Mouse (Mus musculus) heart, adult 2 months (tissue): ENCODE data around the gene Tldc1. TPM values are rescaled to one million over a fixed set of nuclear protein-coding genes. Genes with fewer than 3 reads are reported as not detected.

Experiments used
- DNase-seq, 2 experiments: peaks; one replicate each; pipeline ENCODE4 v3.0.0; 2021
- H3K27ac ChIP-seq: fragments of 200-600 bp; 2 replicates; pipeline ENCODE4 v1.8.1; 2022
- H3K27me3 ChIP-seq: fragments of 200-500 bp; 2 replicates; pipeline ENCODE4 v1.6.1; 2012; ENCODE audit warnings: mild to moderate bottlenecking, low read length, inconsistent platforms, mixed read lengths; ENCODE audit not compliant: control insufficient read depth, insufficient read depth
- H3K36me3 ChIP-seq: fragments of 200-500 bp; 2 replicates; pipeline ENCODE4 v1.6.1; 2012; ENCODE audit warnings: low read length, inconsistent platforms; ENCODE audit not compliant: control insufficient read depth, insufficient read depth
- H3K4me1 ChIP-seq: fragments of 200-500 bp; 2 replicates; pipeline ENCODE4 v1.6.1; 2011; ENCODE audit warnings: low read length; ENCODE audit not compliant: control insufficient read depth, insufficient read depth
- H3K4me3 ChIP-seq: fragments of 200-600 bp; 2 replicates; pipeline ENCODE4 v1.8.1; 2022
- H3K79me2 ChIP-seq: fragments of 200-500 bp; replicated peaks from 2 replicates; pipeline ENCODE4 v1.6.1; 2012; ENCODE audit warnings: mild to moderate bottlenecking, inconsistent platforms, low read length, moderate library complexity, mixed read lengths; ENCODE audit not compliant: control insufficient read depth, insufficient read depth
- H3K9ac ChIP-seq: fragments of 200-500 bp; 2 replicates; pipeline ENCODE4 v1.6.1; 2012; ENCODE audit warnings: low read depth, mild to moderate bottlenecking, control low read depth, inconsistent platforms, low read length, mixed read lengths
- CTCF ChIP-seq: fragments of 200-600 bp; IDR thresholded peaks from 2 replicates; pipeline ENCODE4 v1.8.1; 2022; ENCODE audit warnings: antibody characterized with exemption, mild to moderate bottlenecking, moderate library complexity
- EP300 ChIP-seq: fragments of 200-500 bp; IDR thresholded peaks from 2 replicates; pipeline ENCODE4 v1.6.1; 2011; ENCODE audit warnings: low read depth, low read length, control low read depth; ENCODE audit not compliant: insufficient read depth
- POLR2A ChIP-seq: fragments of 200-500 bp; IDR thresholded peaks from 2 replicates; pipeline ENCODE4 v1.6.1; 2011; ENCODE audit warnings: mild to moderate bottlenecking, low read depth, low read length, control low read depth; ENCODE audit not compliant: insufficient read depth
- WGBS: fragments of 180-500 bp; shearing (Covaris S2); methylation state at CpG from one replicate; pipeline ENCODE4 v1.1.7; 2018; 5-methylcytosine and 5-hydroxymethylcytosine counted together
- intact Hi-C: fragments of 180-260 bp; cut with DNase I; formaldehyde crosslinking; loops from one replicate; pipeline ENCODE4 v1.15.1; 2025
- polyA plus RNA-seq: library from polyadenylated mRNA; depleted of rRNA; stranded (reverse); fragments of >200 nt; gene quantifications from 2 replicates; pipeline ENCODE4 v1.2.3, GENCODE M21; 2012
- total RNA-seq, 2 experiments: library from RNA; stranded (reverse); gene quantifications; 2 replicates each; pipeline ENCODE4 v1.2.3; 2021

Tldc1 gene
- total and polyA plus RNA-seq, 3 experiments, result 11.3 to 14.6 (median 11.3) TPM

DNA sequence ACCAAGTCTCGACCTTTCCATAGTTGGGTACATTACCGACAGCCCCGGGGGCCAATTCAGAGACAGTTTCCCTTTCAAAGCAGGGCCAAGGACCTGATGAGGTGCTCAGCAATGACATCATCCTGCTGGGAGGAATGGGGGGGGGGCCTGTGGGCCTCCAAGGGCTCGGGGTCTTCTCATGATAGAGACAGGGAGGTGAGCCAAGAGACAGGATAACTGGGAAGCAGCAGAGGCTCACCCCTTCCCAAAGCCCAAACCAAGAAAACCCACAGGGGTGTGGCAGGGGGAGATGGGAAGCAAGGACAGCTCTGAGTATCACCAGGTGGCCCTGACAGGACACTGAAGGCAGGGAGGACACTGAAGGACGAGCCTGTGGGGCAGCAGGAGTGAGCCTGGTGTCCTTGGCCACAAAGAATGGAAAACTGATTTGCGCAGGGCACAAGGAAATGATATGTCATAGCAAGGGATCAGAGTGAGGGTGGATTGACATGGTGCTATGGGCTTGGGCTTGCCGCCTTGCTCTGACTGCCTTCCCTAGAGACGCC is 49.8 kb downstream of the Tldc1 start:
- Histone ChIP-seq H3K9ac (no peak overlapping the region), H3K27ac (no peak overlapping the region), H3K4me1 (no peaks in the 10 kb centered on the region), H3K79me2 (no peaks in the 10 kb centered on the region), H3K36me3 (no peaks in the 10 kb centered on the region), H3K27me3 (no peaks in the 10 kb centered on the region), H3K4me3 (no peak overlapping the region)
- 79% methylated on average over 8 of the region's 8 CpGs for WGBS
- TF ChIP-seq EP300 (no peak), CTCF (no peak), POLR2A (no peak)
- intact Hi-C loops, result no loop called here
- DNase-seq, result no peak

DNA sequence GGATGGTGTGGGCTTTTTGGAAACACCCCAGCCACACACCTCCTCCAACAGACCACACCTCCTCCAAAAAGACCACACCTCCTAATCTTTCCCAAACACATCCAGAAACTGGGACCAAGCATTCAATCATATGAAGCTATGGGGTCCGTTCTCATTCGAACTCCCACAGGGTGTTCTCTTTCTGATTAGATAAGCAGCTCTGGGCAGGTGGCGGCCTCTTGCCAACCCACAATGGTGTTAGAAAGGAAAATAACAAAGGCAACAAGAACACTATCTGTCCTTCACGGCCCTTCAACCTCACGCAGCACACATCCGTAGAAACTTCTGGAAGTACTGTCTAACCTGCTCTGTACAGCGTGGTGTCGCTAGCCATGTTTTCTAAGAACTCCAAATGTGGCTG is 51.1 kb downstream of the Tldc1 start:
- Histone ChIP-seq H3K79me2 (no peaks in the 10 kb centered on the region), H3K27me3 (no peaks in the 10 kb centered on the region), H3K27ac (no peak overlapping the region), H3K36me3 (no peaks in the 10 kb centered on the region), H3K4me3 (no peak overlapping the region), H3K9ac (no peak overlapping the region), H3K4me1 (no peaks in the 10 kb centered on the region)
- DNase-seq, result no peak
- TF ChIP-seq CTCF (no peak), EP300 (no peak), POLR2A (no peak)
- WGBS, result 51% methylated on average over 8 of the region's 8 CpGs
- intact Hi-C loops, result no loop called here

DNA sequence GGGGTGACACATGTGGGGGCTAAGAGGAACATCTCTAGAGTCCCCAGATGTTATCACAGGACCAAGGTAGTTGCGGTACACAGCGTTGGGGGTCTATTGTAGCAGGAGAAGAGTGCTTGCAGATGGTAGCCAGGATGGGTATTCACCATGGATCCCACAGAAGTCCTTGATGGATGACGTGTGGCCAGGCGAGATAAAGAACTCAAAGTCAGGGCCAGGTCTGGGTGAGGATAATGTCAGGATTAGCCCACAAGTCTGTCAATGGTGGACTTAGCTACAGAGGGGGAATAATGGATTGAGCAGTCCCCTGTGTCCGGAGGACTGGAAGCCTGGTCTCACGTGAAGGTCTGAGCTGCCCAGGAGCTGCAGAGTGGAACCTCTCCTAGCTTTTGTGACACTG is 53.6 kb downstream of the Tldc1 start:
- H3K27me3 ChIP-seq, result no peaks in the 10 kb centered on the region
- DNase-seq, result no peak
- no peak overlapping the region for H3K9ac ChIP-seq
- intact Hi-C loops, result loop anchor here (2.0 kb wide), 1 partner anchor 20 kb away; no protein-coding TSS in a partner anchor
- WGBS, result 78% methylated on average over 6 of the region's 6 CpGs
- no peaks in the 10 kb centered on the region for H3K79me2 ChIP-seq
- no peaks in the 10 kb centered on the region for H3K36me3 ChIP-seq
- no peak for TF ChIP-seq EP300
- TF ChIP-seq CTCF, result no peak
- TF ChIP-seq POLR2A, result no peak
- no peak overlapping the region for H3K27ac ChIP-seq
- no peaks in the 10 kb centered on the region for H3K4me1 ChIP-seq
- no peak overlapping the region for H3K4me3 ChIP-seq

DNA sequence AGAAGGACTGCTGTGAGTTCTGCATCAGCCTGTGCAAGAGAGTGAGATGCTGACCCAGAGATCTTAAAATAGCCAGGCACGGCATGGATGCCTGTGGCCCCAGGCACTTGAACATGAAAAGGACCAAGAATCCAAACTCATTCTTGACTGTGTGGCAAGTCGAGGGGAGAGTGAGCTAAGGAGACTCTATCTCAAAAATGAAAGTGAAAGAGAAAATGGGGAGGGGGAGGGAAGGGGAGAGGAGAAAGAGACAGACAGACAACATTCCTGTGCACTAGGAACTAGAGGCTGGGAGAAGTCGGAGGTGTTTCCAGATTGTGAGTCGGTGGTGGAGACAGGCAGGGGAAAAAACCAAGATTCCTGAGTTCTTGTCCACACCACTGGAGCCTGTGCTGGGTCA is 54.5 kb downstream of the Tldc1 start:
- H3K4me1 ChIP-seq, result no peaks in the 10 kb centered on the region
- H3K9ac ChIP-seq, result no peak overlapping the region
- H3K27me3 ChIP-seq, result no peaks in the 10 kb centered on the region
- no peak for DNase-seq
- no peaks in the 10 kb centered on the region for H3K79me2 ChIP-seq
- intact Hi-C loops, result loop anchor here (2.0 kb wide), 1 partner anchor 19 kb away; no protein-coding TSS in a partner anchor
- no peaks in the 10 kb centered on the region for H3K36me3 ChIP-seq
- TF ChIP-seq POLR2A (no peak), CTCF (no peak), EP300 (no peak)
- WGBS, result 21% methylated on average over 4 of the region's 4 CpGs
- H3K4me3 ChIP-seq, result no peak overlapping the region
- H3K27ac ChIP-seq, result no peak overlapping the region

DNA sequence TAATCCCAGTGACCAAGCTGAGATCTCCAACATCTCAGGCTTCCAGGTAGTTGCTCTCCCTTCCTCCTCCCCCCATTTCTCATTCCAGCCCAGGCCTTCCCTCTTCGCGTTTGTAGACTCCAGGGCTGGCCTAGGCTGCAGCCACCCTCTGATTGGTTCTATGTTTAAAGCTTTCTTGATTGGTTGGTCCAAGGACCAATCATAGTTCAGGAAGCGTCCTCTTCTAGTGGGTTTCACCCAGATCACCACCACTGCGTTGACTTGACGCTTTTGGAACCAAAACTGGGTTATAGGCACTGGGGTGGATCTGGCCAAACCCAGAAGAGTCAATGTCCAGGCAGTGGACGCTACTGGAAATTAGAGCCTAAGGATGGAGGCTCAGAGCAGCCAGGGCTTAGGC is 55.9 kb downstream of the Tldc1 start:
- no peak overlapping the region for H3K9ac ChIP-seq
- H3K79me2 ChIP-seq, result no peaks in the 10 kb centered on the region
- H3K27ac ChIP-seq, result no peak overlapping the region
- 70% methylated on average over 6 of the region's 6 CpGs for WGBS
- no peak for DNase-seq
- no peaks in the 10 kb centered on the region for H3K36me3 ChIP-seq
- intact Hi-C loops, result no loop called here
- no peaks in the 10 kb centered on the region for H3K4me1 ChIP-seq
- TF ChIP-seq EP300, result no peak
- no peak for TF ChIP-seq POLR2A
- TF ChIP-seq CTCF, result no peak
- H3K27me3 ChIP-seq, result no peaks in the 10 kb centered on the region
- no peak overlapping the region for H3K4me3 ChIP-seq

DNA sequence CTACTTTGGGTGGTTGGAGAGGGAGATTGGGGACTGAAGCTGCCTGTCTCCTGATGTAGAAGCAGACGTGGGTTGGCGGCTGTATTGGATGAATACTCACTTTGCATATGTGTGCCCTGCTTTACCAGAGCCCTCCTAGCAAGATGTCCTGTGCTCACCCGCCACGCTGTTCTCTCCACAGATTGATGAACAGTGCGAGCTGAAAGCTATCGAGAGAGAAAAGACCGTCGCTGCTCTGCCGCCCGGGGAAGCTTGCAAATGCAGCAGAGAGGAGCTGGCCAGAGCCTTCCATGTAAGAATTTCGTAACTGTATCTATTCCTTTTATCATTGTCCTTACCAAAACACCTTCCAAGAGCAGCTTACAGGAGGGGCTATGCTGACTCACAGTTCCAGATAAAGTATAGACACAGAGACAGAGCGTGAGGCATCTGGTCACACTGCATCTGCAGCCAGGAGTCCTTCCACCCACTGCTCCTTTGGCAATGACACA is 59.2 kb downstream of the Tldc1 start:
- Histone ChIP-seq H3K4me3 (no peak overlapping the region), H3K27ac (no peak overlapping the region), H3K36me3 (no peaks in the 10 kb centered on the region), H3K27me3 (no peaks in the 10 kb centered on the region), H3K79me2 (no peaks in the 10 kb centered on the region), H3K4me1 (peaks cover 5% of the 10 kb centered on the region), H3K9ac (no peak overlapping the region)
- DNase-seq, result no peak
- TF ChIP-seq POLR2A (no peak), CTCF (no peak)
- WGBS, result 58% methylated on average over 12 of the region's 12 CpGs
- intact Hi-C loops, result no loop called here
